Mouse (Mus musculus) heart, adult 2 months (tissue): ENCODE data around the gene Slc29a2.

Experiments
- CTCF ChIP-seq: fragments of 200-600 bp; IDR thresholded peaks from 2 replicates; pipeline ENCODE4 v1.8.1; 2022; ENCODE audit warnings: antibody characterized with exemption, mild to moderate bottlenecking, moderate library complexity
- EP300 ChIP-seq: fragments of 200-500 bp; IDR thresholded peaks from 2 replicates; pipeline ENCODE4 v1.6.1; 2011; ENCODE audit warnings: low read depth, low read length, control low read depth; ENCODE audit not compliant: insufficient read depth
- POLR2A ChIP-seq: fragments of 200-500 bp; IDR thresholded peaks from 2 replicates; pipeline ENCODE4 v1.6.1; 2011; ENCODE audit warnings: mild to moderate bottlenecking, low read depth, low read length, control low read depth; ENCODE audit not compliant: insufficient read depth

- TF ChIP-seq CTCF (no peak), POLR2A (no peak), EP300 (no peak)
Measured at GRCm38 (mm10) chr19:5021416-5021815, 2.2 kb upstream of the Slc29a2 start.
